Mouse (Mus musculus) liver, adult 2 months (tissue): ENCODE data around the gene Hrh2. TPM values are rescaled to one million over a fixed set of nuclear protein-coding genes. Genes with fewer than 3 reads are reported as not detected.

ENCODE experiments used
- DNase-seq: peaks from one replicate; pipeline ENCODE4 v3.0.0-alpha.2; 2011; ENCODE audit warnings: low read depth, low spot score; ENCODE audit errors: extremely low read depth
- H3K27ac ChIP-seq: fragments of 200-500 bp; replicated peaks from 2 replicates; pipeline ENCODE4 v1.5.1; 2012; ENCODE audit warnings: low read depth, mild to moderate bottlenecking, control low read depth, inconsistent platforms, low read length; ENCODE audit not compliant: insufficient read depth
- H3K27me3 ChIP-seq: fragments of 200-500 bp; 2 replicates; pipeline ENCODE4 v1.6.1; 2012; ENCODE audit warnings: mild to moderate bottlenecking, moderate library complexity, low read length, inconsistent platforms; ENCODE audit not compliant: control insufficient read depth, insufficient read depth
- H3K36me3 ChIP-seq: fragments of 200-500 bp; 2 replicates; pipeline ENCODE4 v1.6.1; 2012; ENCODE audit warnings: low read length, inconsistent platforms; ENCODE audit not compliant: control insufficient read depth, insufficient read depth
- H3K4me1 ChIP-seq: fragments of 200-500 bp; 2 replicates; pipeline ENCODE4 v1.6.1; 2011; ENCODE audit warnings: low read length; ENCODE audit not compliant: control insufficient read depth, insufficient read depth
- H3K4me3 ChIP-seq: fragments of 200-500 bp; 2 replicates; pipeline ENCODE4 v1.5.1; 2011; ENCODE audit warnings: low read depth, mild to moderate bottlenecking, control low read depth, low read length, moderate library complexity; ENCODE audit not compliant: insufficient read depth
- H3K79me2 ChIP-seq: fragments of 200-500 bp; 2 replicates; pipeline ENCODE4 v1.6.1; 2012; ENCODE audit warnings: inconsistent platforms, mild to moderate bottlenecking, low read length, moderate library complexity; ENCODE audit not compliant: control insufficient read depth, insufficient read depth
- H3K9ac ChIP-seq: fragments of 200-500 bp; 2 replicates; pipeline ENCODE4 v1.6.1; 2012; ENCODE audit warnings: low read depth, mild to moderate bottlenecking, control low read depth, inconsistent platforms, low read length
- CTCF ChIP-seq: fragments of 200-500 bp; IDR thresholded peaks from 2 replicates; pipeline ENCODE4 v1.5.1; 2011; ENCODE audit warnings: low read depth, low read length, control low read depth
- POLR2A ChIP-seq: fragments of 200-500 bp; IDR thresholded peaks from 2 replicates; pipeline ENCODE4 v1.6.1; 2011; ENCODE audit warnings: low read length, control low read depth; ENCODE audit not compliant: insufficient read depth; ENCODE audit errors: extremely low read depth
- WGBS: fragments of 180-500 bp; shearing (Covaris S2); methylation state at CpG from one replicate; pipeline ENCODE4 v1.1.7; 2018; 5-methylcytosine and 5-hydroxymethylcytosine counted together
- polyA plus RNA-seq: library from polyadenylated mRNA; depleted of rRNA; stranded (reverse); fragments of >200 nt; gene quantifications from 2 replicates; pipeline ENCODE4 v1.2.3, GENCODE M21; 2012
- total RNA-seq: library from RNA; depleted of rRNA; stranded (reverse); fragments of >200 nt; gene quantifications from 2 replicates; pipeline ENCODE4 v1.2.3, GENCODE M21; 2014

Hrh2 gene
- total and polyA plus RNA-seq, 2 experiments: 0.09 to 0.24 TPM

DNA sequence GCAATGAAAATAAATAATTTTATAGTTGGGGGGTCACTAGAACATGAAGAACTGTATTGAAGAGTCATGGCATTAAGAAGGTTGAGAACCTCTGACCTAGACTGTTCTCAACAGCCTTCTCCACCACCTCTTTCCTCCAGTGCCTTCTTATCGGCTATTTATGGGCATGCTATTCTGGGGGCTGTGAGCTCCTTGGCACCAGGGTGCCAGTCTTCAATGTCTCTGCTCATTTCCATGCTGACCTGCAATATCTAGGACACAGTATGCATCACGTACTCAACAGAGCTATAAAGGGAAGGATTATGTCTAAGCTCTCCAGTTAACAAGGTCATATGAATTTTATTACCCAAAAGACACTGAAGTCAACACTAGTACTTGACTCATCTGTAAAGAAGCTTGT, 14.6 kb upstream of the Hrh2 start:
- no peak for TF ChIP-seq CTCF
- 92% methylated on average over 2 of the region's 2 CpGs for WGBS

GRCm38 (mm10) chr13:54178647-54179046, 13.3 kb upstream of the Hrh2 start:
- 50% methylated on average over 5 of the region's 5 CpGs for WGBS
- no peak overlapping the region for H3K4me3 ChIP-seq
- no peaks in the 10 kb centered on the region for H3K4me1 ChIP-seq
- no peak overlapping the region for H3K9ac ChIP-seq
- TF ChIP-seq POLR2A (no peak), CTCF (no peak)
- no peak overlapping the region for H3K27ac ChIP-seq
- no peak for DNase-seq
- H3K79me2 ChIP-seq: no peaks in the 10 kb centered on the region
- H3K36me3 ChIP-seq: no peaks in the 10 kb centered on the region
- no peaks in the 10 kb centered on the region for H3K27me3 ChIP-seq

More for the DNA sequence above, 14.6 kb upstream of the Hrh2 start:
- Histone ChIP-seq H3K9ac (no peak overlapping the region), H3K79me2 (no peaks in the 10 kb centered on the region), H3K27me3 (no peaks in the 10 kb centered on the region), H3K4me3 (no peak overlapping the region), H3K27ac (no peak overlapping the region), H3K4me1 (no peaks in the 10 kb centered on the region), H3K36me3 (no peaks in the 10 kb centered on the region)
- DNase-seq: no peak

- H3K79me2 ChIP-seq: no peaks in the 10 kb centered on the region
- no peaks in the 10 kb centered on the region for H3K27me3 ChIP-seq
- no peaks in the 10 kb centered on the region for H3K4me1 ChIP-seq
- H3K9ac ChIP-seq: no peak overlapping the region
- no peak for DNase-seq
- H3K27ac ChIP-seq: no peak overlapping the region
- WGBS: 71% methylated on average over 3 of the region's 3 CpGs
- no peaks in the 10 kb centered on the region for H3K36me3 ChIP-seq
- no peak overlapping the region for H3K4me3 ChIP-seq
- TF ChIP-seq CTCF: no peak
- no peak for TF ChIP-seq POLR2A
These were observed 12.0 kb upstream of the Hrh2 start for GRCm38 (mm10) chr13:54179971-54180370.

- no peak overlapping the region for H3K9ac ChIP-seq
- H3K36me3 ChIP-seq: no peaks in the 10 kb centered on the region
- 75% methylated on average over 3 of the region's 3 CpGs for WGBS
- H3K27ac ChIP-seq: no peak overlapping the region
- H3K4me3 ChIP-seq: no peak overlapping the region
- no peaks in the 10 kb centered on the region for H3K27me3 ChIP-seq
- DNase-seq: no peak
- TF ChIP-seq CTCF (no peak), POLR2A (no peak)
- no peaks in the 10 kb centered on the region for H3K4me1 ChIP-seq
- no peaks in the 10 kb centered on the region for H3K79me2 ChIP-seq
These were observed 11.5 kb upstream of the Hrh2 start for GRCm38 (mm10) chr13:54180461-54180860.

DNA sequence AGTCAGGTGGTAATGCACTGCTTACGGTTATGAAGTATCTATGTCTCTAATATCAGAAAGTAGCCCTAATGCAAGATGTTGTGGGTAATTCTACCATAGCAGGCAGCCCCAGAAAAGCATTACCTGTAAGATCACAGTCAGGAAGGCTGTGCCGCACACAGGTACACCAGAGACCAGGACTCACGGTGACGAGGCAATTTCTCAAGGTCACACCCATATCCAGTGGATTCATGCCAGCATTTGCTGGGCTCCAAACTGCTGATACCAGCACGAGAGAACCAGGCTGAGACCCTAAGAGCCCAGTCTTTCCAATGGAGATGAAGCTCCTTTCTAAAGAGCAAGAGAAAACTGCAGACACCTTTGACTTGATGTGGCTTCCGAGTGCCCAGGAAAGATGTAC, 10.6 kb upstream of the Hrh2 start:
- no peak for TF ChIP-seq POLR2A
- TF ChIP-seq CTCF: no peak
- H3K9ac ChIP-seq: no peak overlapping the region
- H3K79me2 ChIP-seq: no peaks in the 10 kb centered on the region
- no peak overlapping the region for H3K27ac ChIP-seq
- no peaks in the 10 kb centered on the region for H3K36me3 ChIP-seq
- H3K27me3 ChIP-seq: no peaks in the 10 kb centered on the region
- no peaks in the 10 kb centered on the region for H3K4me1 ChIP-seq
- 69% methylated on average over 6 of the region's 6 CpGs for WGBS
- no peak for DNase-seq
- no peak overlapping the region for H3K4me3 ChIP-seq

DNA sequence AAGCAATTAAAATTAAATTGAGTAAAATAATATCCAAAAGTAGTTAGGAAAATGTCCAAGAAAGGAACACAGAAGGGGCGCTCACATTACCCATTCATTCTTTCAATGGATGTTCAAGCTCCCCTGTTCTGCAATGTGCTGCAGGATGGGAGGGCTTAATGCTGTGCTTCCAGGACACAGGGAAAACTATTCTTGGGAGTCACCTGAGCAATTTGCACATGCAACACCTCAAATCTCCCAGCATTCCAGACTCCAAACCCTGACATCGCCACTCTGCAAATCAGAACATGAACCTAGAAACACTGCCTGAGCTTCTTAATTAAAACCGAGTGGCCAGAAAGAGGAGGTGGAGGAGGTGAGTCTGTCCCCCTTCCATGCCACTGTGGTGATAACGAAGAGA, 10.0 kb upstream of the Hrh2 start:
- Histone ChIP-seq H3K79me2 (no peaks in the 10 kb centered on the region), H3K4me3 (no peak overlapping the region), H3K4me1 (no peaks in the 10 kb centered on the region), H3K9ac (no peak overlapping the region), H3K27ac (no peak overlapping the region), H3K36me3 (no peaks in the 10 kb centered on the region), H3K27me3 (no peaks in the 10 kb centered on the region)
- no peak for DNase-seq
- TF ChIP-seq CTCF: no peak
- TF ChIP-seq POLR2A: no peak
- 90% methylated on average over 4 of the region's 4 CpGs for WGBS

DNA sequence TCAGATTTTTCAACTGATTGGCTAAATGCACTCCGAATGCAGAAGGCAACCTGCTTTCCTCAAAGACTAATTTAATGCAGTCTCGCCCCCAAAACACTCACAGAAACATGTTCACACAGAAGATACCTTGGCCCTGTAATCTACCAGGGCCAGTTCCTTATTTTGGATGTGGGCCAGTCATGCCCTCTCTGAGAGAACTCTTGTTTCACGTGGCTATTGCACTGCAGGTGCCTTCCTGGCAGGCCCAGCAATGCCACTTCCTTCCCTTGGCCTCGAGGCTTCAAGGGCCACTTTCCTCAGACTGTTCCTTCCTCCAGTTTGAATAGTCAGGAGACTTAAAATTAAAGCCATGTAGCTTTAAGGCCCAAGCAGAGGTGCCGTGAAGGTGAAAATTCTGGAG, 5.5 kb upstream of the Hrh2 start:
- Histone ChIP-seq H3K4me1 (no peaks in the 10 kb centered on the region), H3K4me3 (no peak overlapping the region), H3K36me3 (no peaks in the 10 kb centered on the region), H3K9ac (no peak overlapping the region), H3K79me2 (no peaks in the 10 kb centered on the region), H3K27me3 (no peaks in the 10 kb centered on the region), H3K27ac (no peak overlapping the region)
- TF ChIP-seq CTCF: no peak
- no peak for TF ChIP-seq POLR2A
- 70% methylated on average over 5 of the region's 5 CpGs for WGBS
- no peak for DNase-seq
